Mouse (Mus musculus): ENCODE data around the gene Traf7. TPM values are rescaled to one million over a fixed set of nuclear protein-coding genes. Genes with fewer than 3 reads are reported as not detected.

Gene Traf7
- total RNA-seq, 1 experiment from 2014 or later = 85.4 TPM

- DNase-seq = no peak
Observed at GRCm38 (mm10) chr17:24545247-24545646, 17.5 kb upstream of the Traf7 start.

- no peak for DNase-seq
Observed at GRCm38 (mm10) chr17:24544613-24545012, 16.9 kb upstream of the Traf7 start.

GRCm38 (mm10) chr17:24540375-24540774 is 12.6 kb upstream of the Traf7 start:
- DNase-seq = peak; percentile 68

- DNase-seq = peak; percentile 52
Observed at GRCm38 (mm10) chr17:24538950-24539349, 11.2 kb upstream of the Traf7 start.

- DNase-seq = no peak
Observed at GRCm38 (mm10) chr17:24537536-24537935, 9.8 kb upstream of the Traf7 start.

- no peak for DNase-seq
Observed at GRCm38 (mm10) chr17:24535300-24535699, 7.6 kb upstream of the Traf7 start.

GRCm38 (mm10) chr17:24534160-24534718 is 6.5 kb upstream of the Traf7 start, which contains the start of gene Rab26:
Gene Rab26, minus strand, starts transcription at chr17:24534210.
- DNase-seq = no peak

- peak; percentile 94 for DNase-seq
Observed at GRCm38 (mm10) chr17:24533099-24533992, 5.6 kb upstream of the Traf7 start.

GRCm38 (mm10) chr17:24532045-24532444 is 4.3 kb upstream of the Traf7 start:
- no peak for DNase-seq

- no peak for DNase-seq
Observed at GRCm38 (mm10) chr17:24531064-24531463, 3.3 kb upstream of the Traf7 start.

GRCm38 (mm10) chr17:24530361-24531050 is 2.8 kb upstream of the Traf7 start:
- DNase-seq = no peak

- no peak for DNase-seq
Observed at GRCm38 (mm10) chr17:24529883-24530282, 2.1 kb upstream of the Traf7 start.

- DNase-seq = peak; percentile 73
Observed at GRCm38 (mm10) chr17:24529007-24529451, 1.3 kb upstream of the Traf7 start.

- no peak for DNase-seq
Observed at GRCm38 (mm10) chr17:24528560-24528918, 801 bp upstream of the Traf7 start.

GRCm38 (mm10) chr17:24527315-24527714 is 423 bp downstream of the Traf7 start:
- no peak for DNase-seq

GRCm38 (mm10) chr17:24524734-24525133 is 3.0 kb downstream of the Traf7 start:
- no peak for DNase-seq

- no peak for DNase-seq
Observed at GRCm38 (mm10) chr17:24520450-24520849, 7.3 kb downstream of the Traf7 start.

GRCm38 (mm10) chr17:24514270-24515257 is 13.2 kb downstream of the Traf7 start:
- DNase-seq = peak; percentile 40

- DNase-seq = peak; percentile 79
Observed at GRCm38 (mm10) chr17:24513609-24514008, 14.1 kb downstream of the Traf7 start.

GRCm38 (mm10) chr17:24507806-24508460 is 19.8 kb downstream of the Traf7 start:
- peak; percentile 70 for DNase-seq

- peak; percentile 46 for DNase-seq
Observed at GRCm38 (mm10) chr17:24507129-24507664, 20.5 kb downstream of the Traf7 start.
